Mouse (Mus musculus) kidney, postnatal 14 days (tissue): ENCODE measurements around the gene Cypt1.

Source experiments
- DNase-seq: peaks from one replicate; pipeline ENCODE4 v3.0.0; 2022; ENCODE audit warnings: mixed read lengths

Cypt1 gene

DNA sequence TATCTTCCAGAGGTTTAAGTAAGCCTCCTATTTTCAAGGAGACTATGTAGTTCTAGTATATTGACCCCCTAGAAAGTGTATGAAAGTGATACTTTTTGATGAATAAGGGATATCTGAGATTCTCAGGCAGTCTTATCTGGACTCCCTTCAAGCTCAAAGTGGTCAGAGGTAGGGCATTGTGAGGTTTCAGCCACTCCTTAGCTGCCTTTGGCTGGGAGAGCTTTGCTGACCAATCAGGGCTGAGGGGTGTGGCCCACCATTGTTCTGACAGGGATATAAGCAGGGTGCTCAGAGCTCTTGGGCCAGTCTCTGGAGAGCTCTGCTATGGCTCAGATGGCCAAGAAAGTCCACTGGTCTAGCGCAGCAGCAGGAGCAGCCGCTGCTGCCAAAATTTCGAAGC lies at the start of gene Cypt1:
Gene Cypt1, plus strand, starts transcription at position 301 of the 400 bp plus-strand sequence.
- DNase-seq, result no peak

DNA sequence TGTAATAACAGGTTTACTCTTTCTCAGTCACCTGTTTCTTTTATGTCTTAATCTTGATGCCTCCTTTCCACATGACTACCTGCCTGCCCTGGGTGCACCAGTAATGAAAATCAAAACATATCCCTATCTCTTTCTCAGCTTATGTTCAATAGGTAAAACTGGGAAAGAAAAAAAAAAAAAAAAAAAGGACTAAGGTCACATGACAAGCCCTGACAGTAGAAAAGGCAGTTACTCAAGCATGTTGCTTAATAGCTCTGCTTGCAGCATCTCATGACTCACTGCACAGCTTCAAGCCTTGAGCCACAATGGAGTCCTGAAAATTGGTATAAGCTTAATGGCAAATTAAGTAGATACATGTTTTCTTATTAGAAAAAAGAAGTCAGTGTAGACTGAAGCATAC lies 24.1 kb downstream of the Cypt1 start:
- no peak for DNase-seq

DNA sequence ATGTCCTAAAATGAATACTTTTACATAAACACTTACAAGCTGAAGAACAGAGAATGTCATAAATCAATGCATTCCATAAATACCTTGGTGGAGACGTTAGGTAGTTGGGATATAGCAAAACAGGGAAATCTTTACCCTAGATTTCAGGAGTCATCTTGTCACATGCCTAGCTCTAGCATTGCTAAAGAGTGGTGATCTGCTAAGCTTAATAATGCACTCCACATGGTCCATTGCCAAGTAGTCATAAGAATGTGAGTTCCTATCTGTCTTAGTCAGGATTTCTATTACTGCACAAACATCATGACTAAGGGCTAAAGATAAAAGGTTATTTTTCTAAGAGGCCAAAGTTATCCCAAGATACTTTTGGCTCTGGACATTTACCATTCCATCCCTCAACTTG lies 34.4 kb downstream of the Cypt1 start:
- peak; percentile 0 for DNase-seq

DNA sequence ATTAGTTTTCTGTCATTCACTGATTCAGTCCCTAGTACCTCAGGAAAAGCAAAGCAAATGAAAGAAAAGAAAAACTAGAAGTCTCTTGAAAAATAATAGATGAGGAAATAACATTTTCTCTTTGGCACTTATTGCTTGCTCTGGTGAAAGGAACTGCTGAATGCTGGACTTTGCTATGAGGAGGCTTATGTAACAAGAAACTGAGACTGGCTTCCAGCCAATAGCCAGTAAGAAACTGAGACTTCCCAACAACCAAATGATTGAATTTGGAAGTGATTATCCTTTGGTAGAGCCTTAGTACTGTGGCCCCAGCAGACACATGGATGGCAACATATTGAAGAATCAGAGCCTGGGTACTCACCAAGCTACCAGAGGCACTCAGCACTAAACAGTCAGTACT lies 35.8 kb downstream of the Cypt1 start:
- DNase-seq, result peak; percentile 35
